Mouse (Mus musculus) right cerebral cortex, postnatal 36 days (tissue): ENCODE measurements at regions not wholly inside any gene's neighbourhood (a gene's known extent, or its start where the extent isn't known, plus 50 kb on each side); places are given as distances from the start of the nearest gene placed in this dataset.

Experiments
- DNase-seq, 2 experiments: peaks; one replicate each; pipeline ENCODE4 v3.0.0; 2022; ENCODE audit warnings: low spot score in 2 of 2, mixed read lengths in 1 of 2

- DNase-seq: no peak
These were observed 173.4 kb downstream of the Gm4340 start for GRCm38 (mm10) chr10:104367219-104367618.

DNA sequence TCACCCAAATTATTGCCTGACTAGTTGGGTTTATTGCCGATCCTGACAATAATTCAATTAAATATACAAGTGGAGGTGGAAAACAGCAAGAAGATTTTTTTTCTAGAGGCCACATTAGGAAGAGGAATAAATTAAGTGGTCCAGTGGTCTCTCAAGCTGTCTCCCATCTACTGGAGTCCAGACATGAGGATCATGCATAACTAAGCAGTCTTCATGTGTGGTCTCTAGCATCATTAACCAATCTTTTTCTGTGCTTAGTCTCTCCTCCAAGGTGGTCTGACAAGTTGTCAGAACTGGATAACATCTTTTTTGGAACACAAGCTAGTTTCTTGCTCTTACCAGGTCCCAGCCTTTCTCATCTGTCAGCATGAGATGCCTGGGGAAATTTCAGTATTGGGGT is 180.7 kb downstream of the Gm4340 start:
- DNase-seq: no peak

- DNase-seq: no peak
These were observed 194.4 kb downstream of the Gm4340 start for GRCm38 (mm10) chr10:104388254-104388653.

GRCm38 (mm10) chr10:104395711-104396110 is 201.9 kb downstream of the Gm4340 start:
- DNase-seq: no peak

GRCm38 (mm10) chr10:104408751-104409150 is 214.9 kb downstream of the Gm4340 start:
- DNase-seq: no peak

DNA sequence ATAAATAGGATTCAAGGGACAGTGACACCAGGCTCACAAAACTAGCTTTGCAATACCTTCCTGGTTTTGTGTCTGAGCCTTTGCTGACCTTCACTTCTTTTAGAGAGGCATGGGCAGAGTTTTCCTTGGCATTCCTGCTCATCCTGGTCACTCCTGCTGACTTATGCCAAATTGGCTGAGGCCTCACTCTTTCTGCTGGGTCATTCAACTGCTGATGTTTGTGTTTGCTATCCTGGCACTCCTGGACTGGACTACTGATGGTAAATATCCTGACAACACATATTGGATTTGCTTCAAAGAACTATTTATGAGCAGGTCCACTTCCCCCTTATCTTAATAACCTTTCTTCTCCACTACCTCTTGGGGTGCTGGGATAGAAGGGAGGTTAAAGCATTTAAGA is 228.7 kb downstream of the Gm4340 start:
- no peak for DNase-seq

DNA sequence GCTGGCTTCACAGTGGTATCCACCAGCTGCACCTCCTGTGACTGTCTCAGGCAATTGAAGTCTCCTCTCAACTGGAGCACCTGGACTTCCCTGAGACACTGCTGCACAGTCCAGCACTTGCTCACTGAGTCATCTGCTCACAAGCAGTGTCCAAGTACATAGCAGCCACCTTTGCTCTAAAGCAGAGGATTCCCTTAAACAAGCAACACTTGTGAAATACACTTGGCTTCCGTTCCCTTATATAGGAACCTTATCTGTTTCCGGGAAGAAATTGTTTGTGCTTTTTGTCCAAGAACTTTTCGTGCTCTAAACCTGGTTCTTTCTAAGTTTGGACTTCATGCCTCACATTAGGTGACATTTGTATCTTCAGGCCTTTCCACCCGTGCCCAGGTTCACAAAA is 229.3 kb downstream of the Gm4340 start:
- DNase-seq: no peak

DNA sequence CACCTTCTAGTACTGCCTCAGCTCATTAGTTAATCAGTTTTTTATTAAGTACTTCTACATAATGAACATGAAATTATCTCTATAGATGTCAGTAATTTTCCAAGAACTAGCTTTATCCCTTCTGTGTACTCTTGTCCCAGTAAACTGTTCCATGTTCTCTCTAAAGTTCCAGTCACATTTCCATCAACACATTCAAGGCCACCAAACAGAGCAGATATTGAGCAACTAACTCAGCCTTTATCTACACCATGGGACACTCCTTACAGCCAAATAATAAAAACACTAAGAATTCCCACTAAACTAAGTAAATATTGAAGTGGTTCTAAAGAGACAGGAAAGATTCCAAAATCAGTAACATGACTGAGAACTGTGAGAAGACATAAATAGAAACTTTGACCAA is 229.9 kb downstream of the Gm4340 start:
- DNase-seq: no peak

DNA sequence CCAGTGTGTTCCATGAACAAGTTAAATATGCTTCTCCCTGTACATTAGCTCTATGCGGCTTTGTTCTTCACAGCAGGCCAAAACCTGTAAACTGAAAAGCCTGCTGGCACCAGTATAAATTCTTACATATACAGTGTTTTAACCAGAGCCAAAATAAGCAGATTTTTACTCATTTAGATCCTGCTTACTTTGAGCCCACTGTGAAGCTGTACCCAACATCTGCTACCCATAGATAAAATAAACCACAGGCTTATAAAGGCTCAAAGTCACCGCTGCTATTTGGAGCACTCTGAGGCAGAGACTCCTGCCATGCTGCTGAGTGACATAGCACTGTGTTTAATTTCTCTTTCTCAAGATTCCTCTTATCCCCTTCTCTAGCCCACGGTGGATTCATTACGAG is 251.1 kb downstream of the Gm4340 start:
- peak in 1 of 2 experiments; percentile 28 for DNase-seq

- DNase-seq: no peak
These were observed 261.9 kb downstream of the Gm4340 start for GRCm38 (mm10) chr10:104455549-104456351.

DNA sequence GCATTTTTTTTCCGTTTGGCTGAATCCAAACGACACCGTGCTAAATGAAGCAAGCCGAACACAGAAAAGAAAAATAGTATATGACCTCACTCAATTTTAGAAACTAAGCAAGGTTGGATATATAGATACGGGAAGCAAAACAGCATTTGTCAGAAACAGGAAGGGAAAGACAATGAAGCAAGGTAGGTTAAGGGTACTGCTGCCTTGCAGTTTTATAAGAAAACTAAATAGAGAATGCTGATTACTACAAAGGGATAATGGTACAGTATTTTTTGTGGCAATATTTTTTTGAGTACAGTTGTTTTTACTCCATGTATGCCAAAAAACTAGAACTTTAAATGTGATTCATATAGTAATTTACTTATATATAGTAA is 262.5 kb downstream of the Gm4340 start:
- no peak for DNase-seq

DNA sequence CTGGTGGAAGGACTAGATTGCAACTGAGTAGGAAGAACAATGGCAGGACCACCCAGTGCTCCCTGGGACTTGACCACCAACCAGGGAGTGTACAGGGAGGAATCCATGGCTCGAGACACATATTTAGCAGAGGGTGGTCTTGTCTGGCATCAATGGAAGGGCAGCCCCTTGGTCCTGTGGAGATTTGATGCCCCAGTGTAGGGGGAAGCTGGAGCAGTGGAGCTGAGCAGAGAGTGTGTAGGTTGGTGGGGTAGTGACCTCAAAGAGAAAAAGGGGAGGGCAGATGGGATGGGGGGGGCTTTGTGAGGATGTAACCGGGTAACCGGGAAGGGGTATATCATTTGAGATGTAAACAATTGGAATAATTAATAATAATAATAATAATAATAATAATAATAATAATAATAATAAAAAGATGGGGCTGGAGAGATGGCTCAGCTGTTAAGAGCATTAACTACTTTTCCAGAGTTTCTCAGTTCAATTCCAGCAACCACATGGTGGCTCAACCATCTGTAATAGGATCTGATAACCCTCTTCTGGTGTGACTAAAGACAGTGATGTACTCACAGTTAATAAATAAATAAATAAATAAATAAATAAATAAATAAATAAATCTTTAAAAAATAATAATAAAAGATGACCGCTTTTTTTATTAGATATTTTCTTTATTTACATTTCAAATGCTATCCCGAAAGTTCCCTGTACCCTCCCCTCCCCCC is 292.5 kb downstream of the Gm4340 start:
- no peak for DNase-seq

GRCm38 (mm10) chr10:104489301-104489700 is 295.5 kb downstream of the Gm4340 start:
- no peak for DNase-seq

GRCm38 (mm10) chr10:104490943-104491631 is 297.2 kb downstream of the Gm4340 start:
- no peak for DNase-seq
